Mouse (Mus musculus): ENCODE data around the gene Hs3st5.
A peak's percentile ranks its signal among the peaks of the same experiment; 100 is the strongest.
"Not testable (repeated sequence)": the region's sequence is repeated elsewhere in the genome, so short reads cannot be mapped to it uniquely, and the experiment has no call there.

The Hs3st5 gene

GRCm38 (mm10) chr10:36506727-36507555 lies at the start of gene Hs3st5:
Gene Hs3st5 (plus strand): TSS chr10:36506814.
- peak; percentile 64 to 71 for DNase-seq (ENCODE audit: low spot score in 2 of 2)

- no peak for DNase-seq (ENCODE audit: low spot score in 2 of 2)
These were observed 38.0 kb upstream of the Hs3st5 start for GRCm38 (mm10) chr10:36468664-36469063.

- DNase-seq (ENCODE audit: low spot score in 2 of 2): no peak
These were observed 35.5 kb upstream of the Hs3st5 start for GRCm38 (mm10) chr10:36471135-36471534.

- no peak for DNase-seq (ENCODE audit: low spot score in 2 of 2)
These were observed 31.8 kb upstream of the Hs3st5 start for GRCm38 (mm10) chr10:36474834-36475233.

- DNase-seq (ENCODE audit: low spot score in 2 of 2): no peak
These were observed 29.1 kb upstream of the Hs3st5 start for GRCm38 (mm10) chr10:36477543-36477942.

GRCm38 (mm10) chr10:36483362-36483761 lies 23.3 kb upstream of the Hs3st5 start:
- no peak for DNase-seq (ENCODE audit: low spot score in 2 of 2)

GRCm38 (mm10) chr10:36484011-36484410 lies 22.6 kb upstream of the Hs3st5 start:
- DNase-seq (ENCODE audit: low spot score in 2 of 2): no peak

- DNase-seq (ENCODE audit: low spot score in 2 of 2): no peak
These were observed 21.8 kb upstream of the Hs3st5 start for GRCm38 (mm10) chr10:36484728-36485300.

- DNase-seq (ENCODE audit: low spot score in 2 of 2): no peak
These were observed 13.0 kb upstream of the Hs3st5 start for GRCm38 (mm10) chr10:36493566-36493965.

- no peak for DNase-seq (ENCODE audit: low spot score in 2 of 2)
These were observed 6.9 kb upstream of the Hs3st5 start for GRCm38 (mm10) chr10:36499713-36500112.

- DNase-seq (ENCODE audit: low spot score in 2 of 2): peak; percentile 11 to 36
These were observed 434 bp upstream of the Hs3st5 start for GRCm38 (mm10) chr10:36506033-36506726.

GRCm38 (mm10) chr10:36507556-36507870 lies 899 bp downstream of the Hs3st5 start:
- no peak for DNase-seq (ENCODE audit: low spot score in 2 of 2)

GRCm38 (mm10) chr10:36507991-36508546 lies 1.5 kb downstream of the Hs3st5 start:
- DNase-seq (ENCODE audit: low spot score in 2 of 2): no peak

GRCm38 (mm10) chr10:36509477-36509876 lies 2.9 kb downstream of the Hs3st5 start:
- no peak for DNase-seq (ENCODE audit: low spot score in 2 of 2)

GRCm38 (mm10) chr10:36523881-36524280 lies 17.3 kb downstream of the Hs3st5 start:
- no peak for DNase-seq (ENCODE audit: low spot score in 2 of 2)

- DNase-seq (ENCODE audit: low spot score in 2 of 2): no peak
These were observed 27.2 kb downstream of the Hs3st5 start for GRCm38 (mm10) chr10:36533633-36534335.

GRCm38 (mm10) chr10:36546622-36547021 lies 40.0 kb downstream of the Hs3st5 start:
- no peak for DNase-seq (ENCODE audit: low spot score in 2 of 2)

GRCm38 (mm10) chr10:36547713-36548112 lies 41.1 kb downstream of the Hs3st5 start:
- DNase-seq (ENCODE audit: low spot score in 2 of 2): not testable (repeated sequence)

GRCm38 (mm10) chr10:36554057-36554456 lies 47.4 kb downstream of the Hs3st5 start:
- no peak for DNase-seq (ENCODE audit: low spot score in 2 of 2)

GRCm38 (mm10) chr10:36554941-36555888 lies 48.6 kb downstream of the Hs3st5 start:
- no peak for DNase-seq (ENCODE audit: low spot score in 2 of 2)

- DNase-seq (ENCODE audit: low spot score in 2 of 2): no peak
These were observed 49.5 kb downstream of the Hs3st5 start for GRCm38 (mm10) chr10:36556128-36556527.
